Mouse (Mus musculus): Measurements from ENCODE around the gene Accs.

DNA sequence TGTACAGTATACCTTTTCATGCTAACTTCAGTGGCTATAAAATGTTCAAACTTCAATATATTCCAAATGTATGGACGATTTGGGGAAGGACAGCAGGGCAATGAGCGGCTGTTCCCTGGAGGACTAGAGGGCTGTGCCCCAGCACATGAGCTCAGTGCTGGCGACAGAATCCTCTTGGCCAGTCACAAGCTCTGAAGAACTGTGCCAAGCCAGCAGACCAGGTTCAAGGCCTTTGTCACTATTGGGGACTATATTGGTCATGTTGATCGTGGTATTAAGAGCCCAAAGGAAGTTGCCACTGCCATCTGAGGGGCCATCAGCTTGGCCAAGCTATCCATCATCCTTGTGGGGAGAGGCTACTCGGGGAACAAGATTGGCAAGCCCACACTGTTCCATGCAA is 55.4 kb downstream of the Accs start:
- no peak for TF ChIP-seq POLR2A (IDR thresholded peaks at IDR 0.05; ENCODE audit: insufficient read depth, low read depth, low read length)
- TF ChIP-seq CTCF (IDR thresholded peaks at IDR 0.05; ENCODE audit: insufficient read depth, low read depth, low read length), result no peak
